8 mouse cellular contexts compared by ENCODE assay signal in the genomic region with DNA sequence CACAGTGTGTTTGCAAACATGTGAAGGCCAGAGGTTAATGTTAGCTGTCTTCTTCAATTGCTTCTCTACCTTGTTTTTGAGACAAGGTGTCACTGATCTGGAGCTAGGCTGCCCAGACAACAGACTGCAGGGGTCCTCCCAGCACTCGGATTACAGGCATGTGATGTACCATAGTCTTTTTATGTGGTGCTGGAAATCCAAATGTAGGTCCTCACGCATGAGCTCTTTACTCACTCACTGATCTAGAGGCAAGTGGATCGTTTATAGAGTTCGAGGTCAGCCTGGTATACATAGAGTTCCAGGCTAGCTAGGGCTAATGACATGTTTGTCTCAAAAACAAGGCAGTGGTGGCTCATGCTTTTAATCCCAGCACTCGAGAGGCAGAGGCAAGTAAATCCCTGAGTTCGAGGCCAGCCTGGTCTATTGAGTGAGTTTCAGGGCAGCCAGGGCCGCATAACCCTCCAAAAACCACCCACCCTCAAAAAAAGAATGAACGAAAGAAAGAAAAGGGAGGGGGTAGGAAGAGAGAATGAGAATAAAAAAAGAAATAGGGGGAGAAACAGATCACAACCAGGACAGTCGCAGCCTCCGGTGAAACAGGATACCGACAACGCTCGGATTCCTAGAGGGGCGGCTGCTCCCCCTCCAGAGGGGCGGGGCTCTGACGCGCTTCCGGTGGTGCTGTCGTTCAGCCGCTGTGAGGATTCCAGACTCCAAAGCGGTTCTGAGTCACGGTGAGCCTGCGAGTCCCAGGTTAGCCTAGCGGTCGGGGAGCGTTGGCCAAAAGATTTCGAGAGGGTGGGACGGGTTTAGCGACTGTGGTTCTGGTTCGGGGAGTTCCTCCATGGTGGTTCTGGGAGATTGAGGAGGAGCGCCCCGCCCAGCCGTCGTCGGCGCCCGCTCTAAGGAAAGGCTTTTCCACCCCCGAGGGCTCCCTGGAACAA. TPM values are rescaled to one million over a fixed set of nuclear protein-coding genes. Genes with fewer than 3 reads are reported as not detected.
DNase-seq lines count a peak whose midpoint lies in the region; ATAC-seq and TF ChIP-seq lines count a peak whose summit lies in the region.

A gene (plus strand): TSS at position 649 of the 944 bp plus-strand sequence.

- ATAC-seq in heart, embryonic 11.5 days (replicated peaks; ENCODE audit: insufficient number of reproducible peaks, low FRiP score, low TSS enrichment): peak; percentile 91
- peak; percentile 98 for ATAC-seq in kidney, embryonic 16.5 days (ENCODE audit: low FRiP score, low TSS enrichment)

- H3K4me1 ChIP-seq in erythroblast, embryonic 14.5 days (ENCODE audit: control insufficient read depth): peaks cover 34% of the 10 kb centered on the region
- peaks cover 3% of the 10 kb centered on the region; the same call in 1 of the 2 replicates for H3K4me1 ChIP-seq in heart, embryonic 11.5 days (ENCODE audit: control insufficient read depth, insufficient read depth, low read length)
- peaks cover 12% of the 10 kb centered on the region; the same call in 1 of the 2 replicates for H3K4me1 ChIP-seq in kidney, embryonic 16.5 days (ENCODE audit: insufficient read depth, low read length)
- H3K4me1 ChIP-seq in liver, adult 2 months (ENCODE audit: control insufficient read depth, insufficient read depth, low read length): peaks cover 11% of the 10 kb centered on the region

- no peaks in the 10 kb centered on the region for H3K36me3 ChIP-seq in C2C12 (ENCODE audit: control insufficient read depth, insufficient read depth)
- H3K36me3 ChIP-seq in erythroblast, embryonic 14.5 days (ENCODE audit: control insufficient read depth): peaks cover 11% of the 10 kb centered on the region
- H3K36me3 ChIP-seq in heart, embryonic 11.5 days (ENCODE audit: control insufficient read depth, insufficient read depth, low read length): peaks cover 5% of the 10 kb centered on the region; the same call in 1 of the 2 replicates
- H3K36me3 ChIP-seq in kidney, embryonic 16.5 days (ENCODE audit: insufficient read depth, low read length): peaks cover 6% of the 10 kb centered on the region; the same call in 1 of the 2 replicates
- peaks cover 2% of the 10 kb centered on the region; the same call in 1 of the 2 replicates for H3K36me3 ChIP-seq in liver, adult 2 months (ENCODE audit: control insufficient read depth, insufficient read depth, low read length)
- H3K36me3 ChIP-seq in myocyte (ENCODE audit: control insufficient read depth, insufficient read depth): no peaks in the 10 kb centered on the region
- no peaks in the 10 kb centered on the region; the same call in 1 of the 2 replicates for H3K36me3 ChIP-seq in splenic B cell, adult 2 months (ENCODE audit: control insufficient read depth, insufficient read depth, low read length, poor library complexity, severe bottlenecking)

- no peak for TF ChIP-seq CTCF in C2C12 (IDR thresholded peaks at IDR 0.05; ENCODE audit: control insufficient read depth, insufficient read depth, insufficient read length)
- no peak for TF ChIP-seq CTCF in brain, embryonic 14.5 days (IDR thresholded peaks at IDR 0.05; ENCODE audit: borderline replicate concordance, extremely low read depth, insufficient read depth, insufficient read length)
- peak; percentile 18; the same call in 1 of the 2 replicates for TF ChIP-seq CTCF in liver, adult 2 months (IDR thresholded peaks at IDR 0.05; ENCODE audit: low read depth, low read length)

- H3K9ac ChIP-seq in heart, embryonic 11.5 days (ENCODE audit: low read depth, low read length): peak within 1 kb of the TSS; percentile 91
- H3K9ac ChIP-seq in kidney, embryonic 16.5 days (replicated peaks; ENCODE audit: low read length): peak within 1 kb of the TSS; percentile 83
- peak within 1 kb of the TSS; percentile 80 for H3K9ac ChIP-seq in liver, adult 2 months (ENCODE audit: low read depth, low read length)

- H3ac ChIP-seq in C2C12 (ENCODE audit: control insufficient read depth, insufficient read length, low read depth): peak within 1 kb of the TSS; percentile 70
- peak within 1 kb of the TSS; percentile 27 for H3ac ChIP-seq in myocyte (ENCODE audit: control insufficient read depth, insufficient read length)

- H3K27ac ChIP-seq in heart, embryonic 11.5 days (ENCODE audit: low read depth, low read length): peak within 1 kb of the TSS; percentile 92
- peak within 1 kb of the TSS; percentile 97 for H3K27ac ChIP-seq in kidney, embryonic 16.5 days (ENCODE audit: low read length)
- H3K27ac ChIP-seq in liver, adult 2 months (replicated peaks; ENCODE audit: insufficient read depth, low read depth, low read length): peak within 1 kb of the TSS; percentile 86

- WGBS in heart, embryonic 11.5 days (ENCODE audit: insufficient replicate concordance): 7% methylated on average over 38 of the region's 38 CpGs
- WGBS in kidney, embryonic 16.5 days: 6% methylated on average over 38 of the region's 38 CpGs
- 5% methylated on average over 38 of the region's 38 CpGs for WGBS in liver, adult 2 months

- peaks cover 20% of the 10 kb centered on the region for H3K79me3 ChIP-seq in C2C12 (ENCODE audit: low read depth)

- H3K4me2 ChIP-seq in heart, embryonic 11.5 days: peak within 1 kb of the TSS; percentile 71
- H3K4me2 ChIP-seq in kidney, embryonic 16.5 days (replicated peaks; ENCODE audit: low read depth, low read length): peak within 1 kb of the TSS; percentile 79
- peak within 1 kb of the TSS; percentile 79 for H3K4me2 ChIP-seq in myocyte (ENCODE audit: low read depth)

- H3K4me3 ChIP-seq in C2C12 (ENCODE audit: insufficient read depth, poor library complexity, severe bottlenecking) (peak within 1 kb of the TSS; percentile 48), myocyte (peak within 1 kb of the TSS; percentile 62)
- peak within 1 kb of the TSS; percentile 92 for H3K4me3 ChIP-seq in erythroblast, embryonic 14.5 days (replicated peaks)
- H3K4me3 ChIP-seq in heart, embryonic 11.5 days (ENCODE audit: low read depth, low read length): peak within 1 kb of the TSS; percentile 83
- H3K4me3 ChIP-seq in kidney, embryonic 16.5 days (ENCODE audit: low read length): peak within 1 kb of the TSS; percentile 64
- peak within 1 kb of the TSS; percentile 74 for H3K4me3 ChIP-seq in liver, adult 2 months (ENCODE audit: insufficient read depth, low read depth, low read length)

- no peaks in the 10 kb centered on the region for H3K27me3 ChIP-seq in C2C12 (ENCODE audit: control insufficient read depth, insufficient read depth, insufficient read length)
- H3K27me3 ChIP-seq in erythroblast, embryonic 14.5 days (ENCODE audit: control insufficient read depth): no peaks in the 10 kb centered on the region
- H3K27me3 ChIP-seq in heart, embryonic 11.5 days (ENCODE audit: control insufficient read depth, insufficient read depth, low read length): no peaks in the 10 kb centered on the region
- H3K27me3 ChIP-seq in kidney, embryonic 16.5 days (ENCODE audit: insufficient read depth, low read length): no peaks in the 10 kb centered on the region
- H3K27me3 ChIP-seq in liver, adult 2 months (ENCODE audit: control insufficient read depth, insufficient read depth, low read length): no peaks in the 10 kb centered on the region
- H3K27me3 ChIP-seq in myocyte (ENCODE audit: control insufficient read depth, insufficient read depth, insufficient read length): no peaks in the 10 kb centered on the region
- H3K27me3 ChIP-seq in splenic B cell, adult 2 months (ENCODE audit: control insufficient read depth, insufficient read depth, low read length, poor library complexity, severe bottlenecking): no peaks in the 10 kb centered on the region

- peak; percentile 72; the same call in 1 of the 2 replicates for TF ChIP-seq POLR2A in brain, embryonic 14.5 days (IDR thresholded peaks at IDR 0.05; ENCODE audit: borderline replicate concordance, extremely low read depth, insufficient read depth, insufficient read length, poor library complexity, severe bottlenecking)
- peak; percentile 85 for TF ChIP-seq POLR2A in liver, adult 2 months (IDR thresholded peaks at IDR 0.05; ENCODE audit: extremely low read depth, insufficient read depth, low read length)
- peak; percentile 91 for TF ChIP-seq POLR2A in myocyte (IDR thresholded peaks at IDR 0.05; ENCODE audit: insufficient read length, low read depth)

- peak; percentile 96 for DNase-seq in brain, embryonic 14.5 days (ENCODE audit: low read depth)
- peak; percentile 85 for DNase-seq in liver, adult 2 months (ENCODE audit: extremely low read depth, low read depth, low spot score)
- peak; percentile 86 for DNase-seq in splenic B cell, adult 2 months (ENCODE audit: low read depth, low spot score)

- H3K79me2 ChIP-seq in C2C12 (ENCODE audit: control insufficient read depth, insufficient read depth) (peaks cover 32% of the 10 kb centered on the region), myocyte (ENCODE audit: control insufficient read depth, insufficient read depth) (peaks cover 27% of the 10 kb centered on the region)
- H3K79me2 ChIP-seq in liver, adult 2 months (ENCODE audit: control insufficient read depth, insufficient read depth, low read length): no peaks in the 10 kb centered on the region; the same call in 1 of the 2 replicates

- no peaks in the 10 kb centered on the region for H3K9me3 ChIP-seq in erythroblast, embryonic 14.5 days (ENCODE audit: control insufficient read depth, low read length)
- H3K9me3 ChIP-seq in heart, embryonic 11.5 days (replicated peaks; ENCODE audit: control insufficient read depth, low read length): no peaks in the 10 kb centered on the region
- H3K9me3 ChIP-seq in kidney, embryonic 16.5 days (ENCODE audit: low read length): no peaks in the 10 kb centered on the region

TF ChIP-seq in C2C12, 6 proteins besides CTCF, POLR2A, EP300 and RAD21 (continues in another document):
- no peak for TF ChIP-seq CEBPB (IDR thresholded peaks at IDR 0.05; ENCODE audit: low read depth)
- no peak for TF ChIP-seq MYOD1 (IDR thresholded peaks at IDR 0.05; ENCODE audit: control insufficient read depth, insufficient read length, low read depth)
- no peak for TF ChIP-seq USF1 (IDR thresholded peaks at IDR 0.05; ENCODE audit: low read depth)
- TF ChIP-seq MAX (IDR thresholded peaks at IDR 0.05): no peak

TF ChIP-seq in myocyte, 11 proteins besides CTCF, POLR2A, EP300 and RAD21:
- TF ChIP-seq POLR2AphosphoS2 (IDR thresholded peaks at IDR 0.05; ENCODE audit: insufficient read length, low read depth) (peak; percentile 94), CEBPB (IDR thresholded peaks at IDR 0.05; ENCODE audit: insufficient read depth, poor library complexity, severe bottlenecking) (no peak), MYOG (IDR thresholded peaks at IDR 0.05; ENCODE audit: control insufficient read depth in 1 of 3, insufficient read depth in 1 of 3, insufficient read length in 2 of 3, low read depth in 2 of 3) (peak in 1 of 3 experiments; percentile 18)
TF ChIP-seq in myocyte: peak in this region for 2.

RNA-seq across cellular contexts. Expression of the gene that starts here (rescaled TPM):
- polyA plus RNA-seq in C2C12 (2012; fragmentation: generic; extraction: Trizol): 8.5 TPM
- 63.8 and 66.3 TPM in 2 replicates for polyA plus RNA-seq in brain, embryonic 14.5 days (2012; rRNA removed)
- 0.10 and 0.11 TPM in 2 replicates for polyA plus RNA-seq in erythroblast, embryonic 14.5 days (2012)
- 45.7 and 48.5 TPM in 2 replicates for polyA plus RNA-seq in heart, embryonic 11.5 days (2014; fragmentation: Nextera tagmentation; extraction: Ambion mirVana)
- 73.4 and 76.4 TPM in 2 replicates for polyA plus RNA-seq in kidney, embryonic 16.5 days (2015; fragmentation: Nextera tagmentation; extraction: Ambion mirVana)
- total RNA-seq in liver, adult 2 months (2014; rRNA removed): 8.9 and 10.2 TPM in 2 replicates
- polyA plus RNA-seq in liver, adult 2 months (2012; rRNA removed): 6.0 and 6.8 TPM in 2 replicates
- 12.3 TPM for polyA plus RNA-seq in myocyte (2012; fragmentation: generic; extraction: Trizol)

Comparison
In these comparisons a context has a peak if more than half of its experiments do, and no peak if none do; other contexts are left out.
1. Peak in every context shown above with its lines: DNase-seq, ATAC-seq, H3K4me3 ChIP-seq and H3K27ac ChIP-seq.